Comparison of ENCODE assay signal across 17 mouse cellular contexts in genomic region chr7:76177420-76177819, GRCm38 (mm10). TPM values are rescaled to one million over a fixed set of nuclear protein-coding genes. Genes with fewer than 3 reads are reported as not detected.
"Had no signal": no experiment of that assay in that cellular context is flagged by ENCODE, and none has a peak within 500 bp of the region (broad histone marks: within the 10 kb centered on the region; RNA-seq: fewer than 3 reads in every experiment).

No protein-coding gene starts in this region.

- H3K36me3 ChIP-seq: limb, embryonic 13.5 days; midbrain, embryonic 10.5 days; midbrain, embryonic 15.5 days; neural tube, embryonic 15.5 days had no signal

- DNase-seq: kidney, postnatal 14 days; left cerebral cortex, postnatal 4 days; lung, adult 2 months; lung, postnatal 36 days; right cerebral cortex, adult 18-20 months; right cerebral cortex, postnatal 25 days; thymus, postnatal 4 days had no signal

- ATAC-seq: lung, postnatal 0 days; midbrain, embryonic 15.5 days had no signal

- H3K9ac ChIP-seq: limb, embryonic 13.5 days; liver, embryonic 14.5 days; midbrain, embryonic 15.5 days; neural tube, embryonic 15.5 days had no signal

- H3K4me1 ChIP-seq: limb, embryonic 13.5 days; midbrain, embryonic 10.5 days; midbrain, embryonic 15.5 days; neural tube, embryonic 15.5 days had no signal

- H3K9me3 ChIP-seq: limb, embryonic 13.5 days; midbrain, embryonic 10.5 days; midbrain, embryonic 15.5 days; neural tube, embryonic 15.5 days had no signal

- H3K27me3 ChIP-seq: limb, embryonic 13.5 days; midbrain, embryonic 15.5 days; neural tube, embryonic 15.5 days had no signal

- H3K4me2 ChIP-seq: limb, embryonic 13.5 days; midbrain, embryonic 15.5 days; neural tube, embryonic 15.5 days had no signal

- H3K4me3 ChIP-seq: limb, embryonic 13.5 days; midbrain, embryonic 10.5 days; midbrain, embryonic 15.5 days; neural tube, embryonic 15.5 days had no signal

- H3K27ac ChIP-seq: limb, embryonic 13.5 days; liver, embryonic 14.5 days; midbrain, embryonic 10.5 days; midbrain, embryonic 15.5 days; neural tube, embryonic 15.5 days had no signal

RNA-seq across cellular contexts. Expression of gene Agbl1, which starts 52.3 kb away (rescaled TPM):
- total RNA-seq: liver, adult 2 months had no signal
- polyA plus RNA-seq: large intestine, adult 2 months; liver, adult 2 months; liver, embryonic 14.5 days; lung, postnatal 0 days; midbrain, embryonic 10.5 days; small intestine, adult 2 months; stomach, embryonic 16.5 days had no signal
